Mouse (Mus musculus): ENCODE measurements around the gene Ppp4r1.

DNA sequence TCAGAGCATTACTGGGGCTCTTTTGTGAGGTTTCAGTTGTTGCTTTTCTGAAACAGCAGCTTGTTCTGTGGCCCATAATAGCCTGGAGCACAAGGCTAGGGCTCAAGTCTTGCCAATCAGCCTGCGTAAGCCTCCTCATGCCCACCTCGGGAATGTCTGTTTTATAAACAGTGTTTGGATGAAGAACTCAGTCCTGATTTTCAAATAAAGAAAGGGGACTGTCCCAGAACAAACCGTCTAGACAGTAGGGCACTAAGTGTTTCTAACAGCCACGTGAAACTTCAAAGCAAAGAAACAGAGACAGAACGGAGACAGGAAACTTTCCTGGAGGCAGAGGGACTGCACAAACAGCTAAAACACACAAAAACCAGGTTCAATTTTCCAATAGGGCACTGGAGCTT, 89.3 kb downstream of the Ppp4r1 start:
- TF ChIP-seq CTCF (IDR thresholded peaks at IDR 0.05; ENCODE audit: borderline replicate concordance, extremely low read depth, insufficient read depth, insufficient read length) (no peak), POLR2A (IDR thresholded peaks at IDR 0.05; ENCODE audit: borderline replicate concordance, extremely low read depth, insufficient read depth, insufficient read length, poor library complexity, severe bottlenecking) (no peak)

Data from brain, embryonic 14.5 days (tissue).